Mouse (Mus musculus): ENCODE results near the gene Msrb1. TPM values are rescaled to one million over a fixed set of nuclear protein-coding genes. Genes with fewer than 3 reads are reported as not detected.
A peak's percentile ranks its signal among the peaks of the same experiment; 100 is the strongest.

The Msrb1 gene
- polyA plus RNA-seq, 1 experiment from 2014 or later = 30.3 TPM

GRCm38 (mm10) chr17:24723122-24723880 is 13.1 kb upstream of the Msrb1 start:
- Histone ChIP-seq H3K9ac (ENCODE audit: low read depth, low read length) (peak overlapping the region; percentile 89), H3K4me2 (ENCODE audit: low read depth, low read length) (peak overlapping the region; percentile 75), H3K27ac (replicated peaks; ENCODE audit: low read depth, low read length) (peak overlapping the region; percentile 74; the same call in 1 of the 2 replicates), H3K27me3 (replicated peaks; ENCODE audit: control insufficient read depth, insufficient read depth, low read length) (no peaks in the 10 kb centered on the region), H3K36me3 (ENCODE audit: control insufficient read depth, insufficient read depth, low read length) (peaks cover 25% of the 10 kb centered on the region), H3K4me3 (ENCODE audit: low read depth, low read length) (peak overlapping the region; percentile 70), H3K4me1 (ENCODE audit: control insufficient read depth, insufficient read depth, low read length) (peaks cover 15% of the 10 kb centered on the region), H3K9me3 (ENCODE audit: control insufficient read depth, low read length) (no peaks in the 10 kb centered on the region)
- ATAC-seq (ENCODE audit: low read depth) = no peak
- no peak for DNase-seq (ENCODE audit: low spot score)
- 3% methylated on average over 12 of the region's 12 CpGs for WGBS

DNA sequence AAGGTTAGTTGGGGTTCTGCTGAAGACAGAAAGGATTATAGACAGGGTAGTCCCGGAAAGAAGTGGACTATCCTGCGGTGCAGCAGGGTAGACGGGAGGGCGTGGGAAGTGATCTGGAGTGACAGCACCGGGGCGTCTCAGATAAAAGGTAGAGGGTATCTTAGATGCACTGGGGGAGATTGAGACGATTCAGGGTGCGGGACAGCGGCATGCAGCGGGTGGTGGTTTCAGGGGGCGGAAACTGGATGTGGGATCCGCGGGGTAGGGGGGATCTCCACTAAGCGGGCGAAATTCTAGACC is 12.6 kb upstream of the Msrb1 start:
- 0% methylated on average over 12 of the region's 15 CpGs for WGBS
- DNase-seq (ENCODE audit: low spot score) (peak; percentile 16), ATAC-seq (ENCODE audit: low read depth) (peak; percentile 2; the same call in 1 of the 2 replicates)

DNA sequence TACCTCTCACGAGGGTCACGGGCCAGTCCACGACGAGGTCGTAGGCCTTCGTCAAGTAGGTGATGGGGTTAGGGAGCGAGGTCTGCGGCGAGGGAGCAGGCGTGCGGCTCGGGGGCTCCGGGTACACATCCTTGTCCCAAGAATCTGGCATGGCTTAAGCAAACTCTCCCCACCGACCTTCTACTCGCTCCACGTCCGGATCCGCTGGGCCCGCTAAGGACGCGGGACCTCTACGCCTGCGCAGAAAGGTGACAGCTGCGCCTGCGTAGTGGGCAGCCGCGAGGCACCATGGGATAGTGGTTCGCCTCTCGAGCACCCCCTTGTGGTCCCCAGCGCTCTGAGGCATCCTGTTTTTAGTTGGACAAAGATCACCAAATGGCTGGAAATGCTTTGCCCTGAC is 12.3 kb upstream of the Msrb1 start, which contains the start of gene Ndufb10:
TSS of gene Ndufb10 (minus strand) at position 295 of the 400 bp plus-strand sequence.
- DNase-seq (ENCODE audit: low spot score) = peak; percentile 96
- Histone ChIP-seq H3K4me3 (ENCODE audit: low read depth, low read length) (peak within 1 kb of the TSS; percentile 70), H3K27me3 (replicated peaks; ENCODE audit: control insufficient read depth, insufficient read depth, low read length) (no peaks in the 10 kb centered on the region), H3K9ac (ENCODE audit: low read depth, low read length) (peak within 1 kb of the TSS; percentile 89), H3K9me3 (ENCODE audit: control insufficient read depth, low read length) (no peaks in the 10 kb centered on the region), H3K4me2 (ENCODE audit: low read depth, low read length) (peak within 1 kb of the TSS; percentile 75), H3K4me1 (ENCODE audit: control insufficient read depth, insufficient read depth, low read length) (peaks cover 15% of the 10 kb centered on the region), H3K36me3 (ENCODE audit: control insufficient read depth, insufficient read depth, low read length) (peaks cover 20% of the 10 kb centered on the region), H3K27ac (replicated peaks; ENCODE audit: low read depth, low read length) (peak within 1 kb of the TSS; percentile 74)
- WGBS = 0% methylated on average over 23 of the region's 30 CpGs
- ATAC-seq (ENCODE audit: low read depth) = peak; percentile 76

More for the DNA sequence above, 12.6 kb upstream of the Msrb1 start:
- Histone ChIP-seq H3K9me3 (ENCODE audit: control insufficient read depth, low read length) (no peaks in the 10 kb centered on the region), H3K27ac (replicated peaks; ENCODE audit: low read depth, low read length) (peak overlapping the region; percentile 74), H3K36me3 (ENCODE audit: control insufficient read depth, insufficient read depth, low read length) (peaks cover 20% of the 10 kb centered on the region), H3K4me1 (ENCODE audit: control insufficient read depth, insufficient read depth, low read length) (peaks cover 15% of the 10 kb centered on the region), H3K4me2 (ENCODE audit: low read depth, low read length) (peak overlapping the region; percentile 75), H3K4me3 (ENCODE audit: low read depth, low read length) (peak overlapping the region; percentile 70), H3K27me3 (replicated peaks; ENCODE audit: control insufficient read depth, insufficient read depth, low read length) (no peaks in the 10 kb centered on the region), H3K9ac (ENCODE audit: low read depth, low read length) (peak overlapping the region; percentile 89)

GRCm38 (mm10) chr17:24725637-24726390 is 10.6 kb upstream of the Msrb1 start:
- H3K4me1 ChIP-seq (ENCODE audit: control insufficient read depth, insufficient read depth, low read length) = peaks cover 15% of the 10 kb centered on the region
- no peak overlapping the region for H3K9ac ChIP-seq (ENCODE audit: low read depth, low read length)
- no peak overlapping the region for H3K4me2 ChIP-seq (ENCODE audit: low read depth, low read length)
- peaks cover 17% of the 10 kb centered on the region for H3K36me3 ChIP-seq (ENCODE audit: control insufficient read depth, insufficient read depth, low read length)
- WGBS = 71% methylated on average over 3 of the region's 3 CpGs
- no peak overlapping the region for H3K4me3 ChIP-seq (ENCODE audit: low read depth, low read length)
- H3K27ac ChIP-seq (replicated peaks; ENCODE audit: low read depth, low read length) = no peak overlapping the region
- ATAC-seq (ENCODE audit: low read depth) = no peak
- no peaks in the 10 kb centered on the region for H3K9me3 ChIP-seq (ENCODE audit: control insufficient read depth, low read length)
- no peaks in the 10 kb centered on the region for H3K27me3 ChIP-seq (replicated peaks; ENCODE audit: control insufficient read depth, insufficient read depth, low read length)
- no peak for DNase-seq (ENCODE audit: low spot score)

- H3K36me3 ChIP-seq (ENCODE audit: control insufficient read depth, insufficient read depth, low read length) = peaks cover under 1% of the 10 kb centered on the region; the same call in 1 of the 2 replicates
- H3K9ac ChIP-seq (ENCODE audit: low read depth, low read length) = no peak within 1 kb of the TSS
- ATAC-seq (ENCODE audit: low read depth) (no peak), DNase-seq (ENCODE audit: low spot score) (no peak)
- no peak within 1 kb of the TSS for H3K4me2 ChIP-seq (ENCODE audit: low read depth, low read length)
- no peaks in the 10 kb centered on the region for H3K9me3 ChIP-seq (ENCODE audit: control insufficient read depth, low read length)
- H3K4me3 ChIP-seq (ENCODE audit: low read depth, low read length) = no peak within 1 kb of the TSS
- 75% methylated on average over 2 of the region's 2 CpGs for WGBS
- H3K27me3 ChIP-seq (replicated peaks; ENCODE audit: control insufficient read depth, insufficient read depth, low read length) = no peaks in the 10 kb centered on the region
- no peak within 1 kb of the TSS for H3K27ac ChIP-seq (replicated peaks; ENCODE audit: low read depth, low read length)
- peaks cover 5% of the 10 kb centered on the region; the same call in 1 of the 2 replicates for H3K4me1 ChIP-seq (ENCODE audit: control insufficient read depth, insufficient read depth, low read length)
Observed at GRCm38 (mm10) chr17:24727618-24728017, 8.8 kb upstream of the Msrb1 start, which contains the start of gene Rpl3l. TSS of gene Rpl3l (plus strand) at chr17:24727820.

DNA sequence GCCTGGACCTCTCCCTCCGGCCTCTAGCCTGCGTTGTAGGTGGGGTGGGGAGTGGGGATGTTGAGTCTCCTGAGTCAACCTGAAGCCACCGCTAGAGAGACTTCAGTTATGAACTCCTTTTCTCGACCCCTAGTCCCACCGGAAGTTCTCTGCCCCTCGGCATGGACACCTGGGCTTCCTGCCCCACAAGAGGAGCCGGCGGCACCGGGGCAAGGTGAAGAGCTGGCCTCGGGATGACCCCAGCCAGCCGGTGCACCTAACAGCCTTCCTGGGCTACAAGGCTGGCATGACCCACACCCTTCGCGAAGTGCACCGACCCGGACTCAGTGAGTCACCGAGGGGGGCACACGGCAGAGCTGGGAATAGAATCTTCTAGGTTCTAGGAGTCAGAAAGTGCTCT is 8.3 kb upstream of the Msrb1 start:
- Histone ChIP-seq H3K9ac (ENCODE audit: low read depth, low read length) (no peak overlapping the region), H3K27ac (replicated peaks; ENCODE audit: low read depth, low read length) (no peak overlapping the region), H3K4me1 (ENCODE audit: control insufficient read depth, insufficient read depth, low read length) (peaks cover 2% of the 10 kb centered on the region; the same call in 1 of the 2 replicates), H3K4me3 (ENCODE audit: low read depth, low read length) (no peak overlapping the region), H3K27me3 (replicated peaks; ENCODE audit: control insufficient read depth, insufficient read depth, low read length) (no peaks in the 10 kb centered on the region), H3K4me2 (ENCODE audit: low read depth, low read length) (no peak overlapping the region), H3K36me3 (ENCODE audit: control insufficient read depth, insufficient read depth, low read length) (no peaks in the 10 kb centered on the region), H3K9me3 (ENCODE audit: control insufficient read depth, low read length) (no peaks in the 10 kb centered on the region)
- no peak for ATAC-seq (ENCODE audit: low read depth)
- no peak for DNase-seq (ENCODE audit: low spot score)
- WGBS = 72% methylated on average over 17 of the region's 17 CpGs

- DNase-seq (ENCODE audit: low spot score) (no peak), ATAC-seq (ENCODE audit: low read depth) (no peak)
- Histone ChIP-seq H3K9ac (ENCODE audit: low read depth, low read length) (no peak overlapping the region), H3K4me2 (ENCODE audit: low read depth, low read length) (no peak overlapping the region), H3K36me3 (ENCODE audit: control insufficient read depth, insufficient read depth, low read length) (no peaks in the 10 kb centered on the region), H3K4me1 (ENCODE audit: control insufficient read depth, insufficient read depth, low read length) (no peaks in the 10 kb centered on the region), H3K27me3 (replicated peaks; ENCODE audit: control insufficient read depth, insufficient read depth, low read length) (no peaks in the 10 kb centered on the region), H3K9me3 (ENCODE audit: control insufficient read depth, low read length) (no peaks in the 10 kb centered on the region), H3K27ac (replicated peaks; ENCODE audit: low read depth, low read length) (no peak overlapping the region), H3K4me3 (ENCODE audit: low read depth, low read length) (no peak overlapping the region)
- WGBS = 74% methylated on average over 6 of the region's 6 CpGs
Observed at GRCm38 (mm10) chr17:24729067-24729466, 7.4 kb upstream of the Msrb1 start.

DNA sequence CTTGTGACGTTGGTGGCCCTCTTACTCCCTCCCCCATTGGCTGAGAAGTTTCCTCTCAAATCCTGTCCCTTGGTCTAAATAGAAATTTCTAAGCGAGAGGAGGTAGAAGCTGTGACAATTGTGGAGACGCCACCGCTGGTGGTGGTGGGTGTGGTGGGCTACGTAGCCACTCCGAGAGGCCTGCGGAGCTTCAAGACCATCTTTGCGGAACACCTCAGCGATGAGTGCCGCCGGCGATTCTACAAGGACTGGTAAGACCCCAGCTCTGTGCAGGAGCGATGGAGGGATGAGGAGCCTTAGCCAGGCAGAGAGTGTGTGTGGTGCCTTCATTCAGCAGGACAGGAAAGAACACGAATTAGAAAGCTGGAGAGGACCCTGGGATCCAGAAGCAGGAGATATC is 5.7 kb upstream of the Msrb1 start:
- H3K4me2 ChIP-seq (ENCODE audit: low read depth, low read length) = no peak overlapping the region
- ATAC-seq (ENCODE audit: low read depth) = no peak

More for the DNA sequence above, 5.7 kb upstream of the Msrb1 start:
- no peaks in the 10 kb centered on the region for H3K27me3 ChIP-seq (replicated peaks; ENCODE audit: control insufficient read depth, insufficient read depth, low read length)
- 0 out of 2 replicates have a peak, but pooled peaks cover 1% of the 10 kb centered on the region for H3K4me1 ChIP-seq (ENCODE audit: control insufficient read depth, insufficient read depth, low read length)
- no peak overlapping the region for H3K27ac ChIP-seq (replicated peaks; ENCODE audit: low read depth, low read length)
- H3K36me3 ChIP-seq (ENCODE audit: control insufficient read depth, insufficient read depth, low read length) = no peaks in the 10 kb centered on the region
- H3K9ac ChIP-seq (ENCODE audit: low read depth, low read length) = no peak overlapping the region
- WGBS = 79% methylated on average over 14 of the region's 14 CpGs
- H3K9me3 ChIP-seq (ENCODE audit: control insufficient read depth, low read length) = no peaks in the 10 kb centered on the region
- no peak overlapping the region for H3K4me3 ChIP-seq (ENCODE audit: low read depth, low read length)
- no peak for DNase-seq (ENCODE audit: low spot score)
